Mouse (Mus musculus): ENCODE results near the gene Phc3.
"Not testable (repeated sequence)": the region's sequence is repeated elsewhere in the genome, so short reads cannot be mapped to it uniquely, and the experiment has no call there.

Phc3 gene

GRCm38 (mm10) chr3:30868176-30868575 is 101.0 kb downstream of the Phc3 start:
- DNase-seq: no peak

- DNase-seq: no peak
Measured at GRCm38 (mm10) chr3:30864640-30865039, 104.6 kb downstream of the Phc3 start.

GRCm38 (mm10) chr3:30863712-30864435 is 105.3 kb downstream of the Phc3 start:
- DNase-seq: no peak

- DNase-seq: no peak
Measured at GRCm38 (mm10) chr3:30860705-30861104, 108.5 kb downstream of the Phc3 start.

- not testable (repeated sequence) for DNase-seq
Measured at GRCm38 (mm10) chr3:30859599-30859998, 109.6 kb downstream of the Phc3 start.

- peak; percentile 36 to 51 for DNase-seq
Measured at GRCm38 (mm10) chr3:30855604-30856458, 113.4 kb downstream of the Phc3 start, which contains the start of gene Gpr160. Gpr160 (plus strand) TSS chr3:30855950.

- no peak for DNase-seq
Measured at GRCm38 (mm10) chr3:30853596-30853995, 115.6 kb downstream of the Phc3 start.

- no peak for DNase-seq
Measured at GRCm38 (mm10) chr3:30851422-30851821, 117.8 kb downstream of the Phc3 start.
